Mouse (Mus musculus) G1E (cell line): ENCODE measurements around the gene Tbc1d16. TPM values are rescaled to one million over a fixed set of nuclear protein-coding genes. Genes with fewer than 3 reads are reported as not detected.
"Not testable (repeated sequence)": the region's sequence is repeated elsewhere in the genome, so short reads cannot be mapped to it uniquely, and the experiment has no call there.

Experiments
- ATAC-seq: 2 replicates; pipeline ENCODE4 v1.8.0; 2016; ENCODE audit warnings: mild to moderate bottlenecking; ENCODE audit not compliant: insufficient number of reproducible peaks, poor library complexity, low FRiP score, severe bottlenecking; ENCODE audit errors: extremely low read depth
- DNase-seq: peaks from one replicate; pipeline ENCODE4 v3.0.0; 2012; ENCODE audit warnings: low spot score
- H3K27me3 ChIP-seq: 2 replicates; pipeline ENCODE4 v1.6.1; 2012; ENCODE audit warnings: mild to moderate bottlenecking, low read length, inconsistent platforms; ENCODE audit not compliant: insufficient read depth
- H3K36me3 ChIP-seq: replicated peaks from 2 replicates; pipeline ENCODE3; 2012; ENCODE audit warnings: mild to moderate bottlenecking, inconsistent platforms
- H3K4me1 ChIP-seq: 2 replicates; pipeline ENCODE4 v1.6.1; 2012; ENCODE audit warnings: low read depth, low read length, inconsistent platforms, mixed read lengths; ENCODE audit not compliant: insufficient read depth
- H3K4me3 ChIP-seq: 2 replicates; pipeline ENCODE4 v1.5.1; 2012; ENCODE audit warnings: low read depth, mild to moderate bottlenecking, inconsistent platforms, low read length, moderate library complexity, mixed read lengths
- H3K9me3 ChIP-seq: replicated peaks from 2 replicates; pipeline ENCODE4 v1.6.1; 2012; ENCODE audit warnings: inconsistent platforms
- CTCF ChIP-seq: IDR thresholded peaks from 2 replicates; pipeline ENCODE4 v1.5.1; 2012; ENCODE audit warnings: low read depth, low read length, inconsistent platforms, mixed read lengths
- GATA1 ChIP-seq: IDR thresholded peaks from 2 replicates; pipeline ENCODE4 v1.6.1; 2012; ENCODE audit warnings: borderline replicate concordance, low read length, inconsistent platforms, mixed read lengths
- GATA2 ChIP-seq: IDR thresholded peaks from 2 replicates; pipeline ENCODE4 v1.6.1; 2012; ENCODE audit warnings: low read depth, low read length, inconsistent platforms, borderline replicate concordance
- POLR2AphosphoS5 ChIP-seq: IDR thresholded peaks from 2 replicates; pipeline ENCODE4 v1.6.1; 2012; ENCODE audit warnings: low read depth, low read length, inconsistent platforms; ENCODE audit not compliant: insufficient replicate concordance
- TAL1 ChIP-seq: conservative IDR thresholded peaks from 2 replicates; pipeline ENCODE4 v1.6.1; 2012; ENCODE audit warnings: low read depth, low read length, inconsistent platforms, mixed read lengths
- polyA plus RNA-seq: library from polyadenylated mRNA; stranded (reverse); fragments of >175 nt; gene quantifications from 2 replicates; pipeline ENCODE4 v1.2.3, GENCODE M21; 2012
- total RNA-seq, 2 experiments: library from RNA; stranded (forward) in 1 of 2; stranded (reverse) in 1 of 2; fragments of 200-1000 nt in 1 of 2; fragments of >200 nt in 1 of 2; fragmentation: Nextera tagmentation in 1 of 2; gene quantifications; 2 replicates each; pipeline ENCODE4 v1.2.3; 2014 to 2017

The Tbc1d16 gene
- total RNA-seq (2014; fragmentation: Nextera tagmentation) (not detected in 2 replicates), total RNA-seq (2017) (0.05 and 0.06 TPM in 2 replicates), polyA plus RNA-seq (not detected in 2 replicates)

DNA sequence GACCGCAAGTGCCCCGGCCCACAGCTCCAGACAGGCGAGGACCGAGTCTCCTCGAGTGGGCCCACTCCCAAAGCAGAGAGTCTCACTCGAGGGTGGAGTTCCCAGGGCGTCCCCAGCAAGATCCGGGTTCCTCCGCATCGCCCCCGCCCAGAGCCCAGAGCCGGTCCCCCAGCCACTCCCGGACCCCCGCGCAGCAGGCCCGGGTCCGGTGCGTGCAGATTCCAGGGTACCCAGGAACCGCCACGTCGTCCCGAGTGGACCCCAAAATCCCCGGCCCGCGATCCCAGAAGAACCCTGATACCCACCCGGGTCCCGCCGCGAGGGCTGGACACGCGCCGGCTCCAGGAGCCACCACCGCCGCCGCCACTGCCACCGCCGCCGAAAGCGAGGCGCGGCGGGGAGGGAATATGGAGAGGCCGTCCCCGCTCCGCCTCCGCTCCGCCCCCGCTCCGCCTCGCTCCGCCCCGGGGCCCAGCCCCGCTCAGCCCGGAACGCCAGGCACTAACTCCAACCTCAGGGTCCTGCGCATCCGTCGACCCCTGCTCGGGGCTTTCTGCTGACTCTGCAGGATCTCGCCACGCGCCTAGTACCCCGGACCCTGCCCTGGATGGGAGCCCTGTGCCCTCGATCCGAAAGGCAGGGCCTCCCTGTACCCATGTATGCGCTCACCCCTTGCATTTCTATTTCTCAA is at the start of gene Tbc1d16, which contains the start of gene Ccdc40:
Gene Tbc1d16 (minus strand): TSS at position 409 of the 691 bp plus-strand sequence.
Gene Ccdc40 (plus strand): TSS at position 482 of the 691 bp plus-strand sequence.
- no peak for DNase-seq
- no peaks in the 10 kb centered on the region for H3K27me3 ChIP-seq
- no peak for TF ChIP-seq GATA2

DNA sequence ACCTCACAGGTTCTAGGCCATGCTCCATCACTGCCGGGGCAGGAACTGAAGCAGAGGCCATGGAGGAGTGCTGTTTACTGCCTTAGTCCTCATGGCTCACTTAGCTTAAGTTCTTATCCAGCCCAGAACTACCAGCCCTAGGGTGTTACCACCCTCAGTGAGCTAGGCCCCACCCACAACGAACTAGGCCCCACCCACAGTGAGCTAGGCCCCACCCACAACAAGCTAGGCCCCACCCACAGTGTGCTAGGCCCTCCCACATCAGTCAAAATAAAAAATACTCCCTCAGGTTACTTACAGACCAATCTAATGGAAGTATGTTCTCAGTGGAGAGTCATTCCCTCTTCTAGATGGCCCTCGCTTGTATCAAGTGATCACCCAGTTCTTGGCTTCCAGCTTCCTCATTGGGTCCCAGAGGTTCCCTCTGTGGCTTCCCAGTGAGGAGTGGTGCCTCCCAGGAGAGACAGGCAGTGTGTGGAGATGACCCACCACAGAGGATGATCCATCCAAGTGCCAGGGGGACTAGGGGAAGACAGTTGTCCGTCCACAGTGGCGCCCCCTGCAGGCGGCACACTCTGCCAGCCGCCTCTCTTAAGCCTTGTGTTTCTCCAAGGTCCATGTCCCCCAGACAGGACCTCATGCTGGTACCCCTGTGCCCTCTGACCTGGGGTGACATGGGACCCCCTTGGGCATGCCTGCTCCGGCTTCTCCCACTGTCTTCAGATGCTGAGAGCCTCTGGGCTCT is 45.1 kb upstream of the Tbc1d16 start:
- no peak for TF ChIP-seq GATA1
- no peak for TF ChIP-seq POLR2AphosphoS5
- peak; percentile 49; the same call in 1 of the 2 replicates for TF ChIP-seq CTCF
- ATAC-seq = no peak
- H3K9me3 ChIP-seq = no peaks in the 10 kb centered on the region

More for the DNA sequence above, at the start of gene Tbc1d16, which contains the start of gene Ccdc40:
- no peak within 1 kb of the TSS for H3K4me3 ChIP-seq
- H3K4me1 ChIP-seq = no peaks in the 10 kb centered on the region
- H3K36me3 ChIP-seq = no peaks in the 10 kb centered on the region
- no peak for ATAC-seq
- peaks cover 54% of the 10 kb centered on the region for H3K9me3 ChIP-seq

DNA sequence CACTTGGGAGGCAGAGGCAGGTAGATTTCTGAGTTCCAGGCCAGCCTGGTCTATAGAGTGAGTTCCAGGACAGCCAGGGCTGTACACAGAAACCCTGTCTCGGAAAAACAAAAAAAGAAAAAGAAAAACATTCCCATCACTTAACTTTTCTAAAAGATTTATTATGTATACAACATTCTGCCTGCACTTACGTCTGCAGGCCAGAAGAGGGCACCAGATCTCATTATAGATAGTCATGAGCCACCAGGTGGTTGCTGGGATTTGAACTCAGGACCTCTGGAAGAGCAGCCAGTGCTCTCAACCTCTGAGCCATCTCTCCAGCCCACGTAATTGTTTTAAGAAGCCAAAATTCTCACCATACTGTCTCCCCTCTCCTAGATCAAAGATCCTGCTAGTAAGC is 44.2 kb upstream of the Tbc1d16 start:
- peaks cover 83% of the 10 kb centered on the region for H3K36me3 ChIP-seq
- not testable (repeated sequence) for ATAC-seq, H3K27me3 ChIP-seq, H3K9me3 ChIP-seq, DNase-seq, H3K4me3 ChIP-seq
- H3K4me1 ChIP-seq = peaks cover 44% of the 10 kb centered on the region

More for the DNA sequence above, 45.1 kb upstream of the Tbc1d16 start:
- H3K27me3 ChIP-seq = no peaks in the 10 kb centered on the region
- no peak for DNase-seq
- H3K4me3 ChIP-seq = no peak overlapping the region
- peaks cover 92% of the 10 kb centered on the region for H3K36me3 ChIP-seq
- peaks cover 36% of the 10 kb centered on the region for H3K4me1 ChIP-seq

DNA sequence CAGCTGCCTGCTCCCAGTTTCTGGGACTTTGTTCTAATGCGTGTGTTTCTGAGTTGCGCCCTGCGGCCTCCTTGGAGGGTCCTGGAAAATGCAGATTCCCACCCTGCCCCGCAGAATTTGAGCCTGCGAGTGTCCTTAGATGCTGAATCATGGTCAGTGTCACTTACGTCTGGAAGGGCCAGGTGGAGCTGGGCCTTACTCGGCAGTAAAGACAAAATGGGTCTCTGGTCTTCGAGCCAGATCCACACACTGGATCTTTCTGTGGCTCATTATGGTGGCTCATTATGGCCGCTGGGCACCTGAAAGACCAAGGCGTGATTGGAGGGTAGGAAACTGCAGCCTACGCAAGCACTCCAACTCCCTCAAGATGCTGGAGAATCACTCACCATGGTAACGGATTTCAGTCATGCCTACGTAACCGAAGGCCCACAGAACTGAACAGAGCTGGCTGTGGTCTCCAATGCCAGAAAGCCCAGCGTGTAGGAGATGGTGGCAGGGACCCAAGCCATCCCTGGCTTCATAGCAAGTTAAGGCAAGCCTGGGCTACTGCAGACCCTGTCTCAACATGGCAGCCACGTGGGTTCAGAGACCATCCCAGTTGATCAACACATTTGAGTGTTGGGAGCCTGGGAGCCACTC is 40.4 kb upstream of the Tbc1d16 start:
- no peak for DNase-seq
- peak overlapping the region; percentile 93 for H3K4me3 ChIP-seq

DNA sequence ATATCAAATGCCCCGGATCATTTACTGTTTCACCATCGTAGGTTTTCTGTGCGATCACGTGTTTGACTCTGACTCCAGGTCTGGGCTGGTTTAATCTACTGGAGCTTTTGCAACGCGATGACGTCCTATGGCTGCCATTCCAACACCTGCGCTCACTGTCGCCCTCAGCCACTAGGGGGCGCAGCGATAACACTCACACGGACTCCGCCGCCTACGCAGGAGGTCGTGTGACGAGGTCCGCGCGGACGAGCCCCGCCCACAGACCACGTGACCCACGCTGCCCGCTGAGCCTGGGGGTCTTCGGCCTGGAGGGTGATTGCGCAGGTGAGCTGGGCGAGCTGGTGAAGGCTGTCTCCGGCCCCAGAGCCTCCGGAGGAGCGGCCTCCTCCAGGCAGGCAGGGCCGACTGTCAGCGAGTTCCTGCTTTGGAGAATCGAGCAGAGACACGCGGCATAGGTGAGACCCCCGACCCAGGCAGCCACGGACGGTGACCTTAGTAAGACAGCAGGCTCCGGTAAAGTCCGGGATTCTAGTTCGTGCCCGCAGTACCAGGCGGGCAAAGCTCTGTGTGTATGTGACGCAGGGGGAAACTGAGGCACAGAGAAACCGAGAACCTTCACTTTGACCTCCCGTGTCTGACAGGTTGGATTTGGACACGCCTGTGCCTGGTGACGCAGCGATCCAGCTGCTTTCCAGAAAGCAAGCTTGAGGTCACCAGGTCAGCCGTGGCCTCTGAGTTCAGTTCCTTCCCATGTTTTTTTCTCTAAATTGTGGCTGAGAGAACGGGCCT is 39.7 kb upstream of the Tbc1d16 start, which contains the start of gene Gaa:
Gene Gaa (plus strand): TSS at position 120 of the 789 bp plus-strand sequence.
- H3K4me1 ChIP-seq = peaks cover 55% of the 10 kb centered on the region
- H3K9me3 ChIP-seq = no peaks in the 10 kb centered on the region
- H3K27me3 ChIP-seq = peaks cover 14% of the 10 kb centered on the region
- TF ChIP-seq GATA1 = no peak
- peak; percentile 93 for TF ChIP-seq CTCF
- no peak for TF ChIP-seq GATA2
- TF ChIP-seq POLR2AphosphoS5 = no peak
- TF ChIP-seq TAL1 = no peak
- peak; percentile 90 for DNase-seq
- H3K4me3 ChIP-seq = peak within 1 kb of the TSS; percentile 93
- H3K36me3 ChIP-seq = peaks cover 39% of the 10 kb centered on the region
- ATAC-seq = peak; percentile 90

More for the DNA sequence above, 40.4 kb upstream of the Tbc1d16 start:
- ATAC-seq = no peak
- Histone ChIP-seq H3K4me1 (peaks cover 56% of the 10 kb centered on the region), H3K36me3 (peaks cover 46% of the 10 kb centered on the region), H3K27me3 (peaks cover 9% of the 10 kb centered on the region), H3K9me3 (no peaks in the 10 kb centered on the region)
- TF ChIP-seq POLR2AphosphoS5 (no peak), GATA2 (no peak), CTCF (no peak), GATA1 (no peak), TAL1 (no peak)

DNA sequence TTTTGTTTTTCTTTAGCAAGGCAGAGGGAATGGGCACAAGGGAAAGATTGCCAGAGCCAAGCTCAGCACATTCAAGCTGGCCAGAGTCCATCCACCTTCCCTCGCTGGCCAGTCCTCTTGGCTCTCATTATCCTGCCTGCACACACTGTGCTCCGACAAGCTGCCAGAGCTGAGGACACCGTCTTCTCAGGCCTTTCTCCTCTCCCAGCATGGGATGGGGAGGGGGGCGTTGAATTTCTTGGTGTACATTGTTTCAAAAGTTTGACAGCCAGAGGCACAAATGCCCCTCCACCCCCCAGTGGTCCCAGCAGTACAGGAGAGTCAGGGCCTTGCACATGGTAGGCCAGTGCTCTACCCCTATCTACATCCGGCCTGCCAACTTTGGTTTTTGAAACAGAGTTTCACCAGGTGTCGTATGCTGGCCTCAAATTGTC is 39.0 kb upstream of the Tbc1d16 start:
- TF ChIP-seq TAL1 = no peak
- TF ChIP-seq CTCF = no peak
- no peak for TF ChIP-seq GATA1
- TF ChIP-seq POLR2AphosphoS5 = no peak
- no peak for TF ChIP-seq GATA2
- H3K4me1 ChIP-seq = peaks cover 52% of the 10 kb centered on the region
- ATAC-seq (no peak), DNase-seq (no peak)
- no peaks in the 10 kb centered on the region for H3K9me3 ChIP-seq
- H3K27me3 ChIP-seq = peaks cover 14% of the 10 kb centered on the region
- H3K4me3 ChIP-seq = peak overlapping the region; percentile 93; the same call in 1 of the 2 replicates
- H3K36me3 ChIP-seq = peaks cover 35% of the 10 kb centered on the region
